Mouse (Mus musculus): ENCODE measurements around the gene Dyrk1a. TPM values are rescaled to one million over a fixed set of nuclear protein-coding genes. Genes with fewer than 3 reads are reported as not detected.

The Dyrk1a gene
- polyA plus RNA-seq, 1 experiment from 2014 or later: 11.6 TPM

GRCm38 (mm10) chr16:94559782-94560181 lies 10.0 kb upstream of the Dyrk1a start:
- H3K4me1 ChIP-seq (replicated peaks): 0 out of 2 replicates have a peak, but pooled peaks cover 3% of the 10 kb centered on the region
- no peaks in the 10 kb centered on the region for H3K9me3 ChIP-seq
- no peaks in the 10 kb centered on the region for H3K27me3 ChIP-seq
- H3K4me2 ChIP-seq: no peak overlapping the region
- no peaks in the 10 kb centered on the region for H3K36me3 ChIP-seq
- ATAC-seq (ENCODE audit: insufficient number of reproducible peaks, insufficient read depth, low FRiP score, low TSS enrichment, low read depth): no peak
- H3K4me3 ChIP-seq (replicated peaks): no peak overlapping the region
- WGBS: 66% methylated on average over 7 of the region's 7 CpGs
- no peak overlapping the region for H3K27ac ChIP-seq
- no peak overlapping the region for H3K9ac ChIP-seq (replicated peaks)

- Histone ChIP-seq H3K27me3 (no peaks in the 10 kb centered on the region), H3K9ac (replicated peaks) (no peak overlapping the region), H3K9me3 (no peaks in the 10 kb centered on the region), H3K36me3 (no peaks in the 10 kb centered on the region), H3K4me3 (replicated peaks) (no peak overlapping the region), H3K4me2 (no peak overlapping the region), H3K27ac (no peak overlapping the region), H3K4me1 (replicated peaks) (0 out of 2 replicates have a peak, but pooled peaks cover 3% of the 10 kb centered on the region)
- no peak for ATAC-seq (ENCODE audit: insufficient number of reproducible peaks, insufficient read depth, low FRiP score, low TSS enrichment, low read depth)
- 86% methylated on average over 5 of the region's 5 CpGs for WGBS
Measured at GRCm38 (mm10) chr16:94560618-94561017, 9.2 kb upstream of the Dyrk1a start.

GRCm38 (mm10) chr16:94566124-94566523 lies 3.7 kb upstream of the Dyrk1a start:
- ATAC-seq (ENCODE audit: insufficient number of reproducible peaks, insufficient read depth, low FRiP score, low TSS enrichment, low read depth): no peak
- WGBS: 61% methylated on average over 8 of the region's 8 CpGs
- H3K4me3 ChIP-seq (replicated peaks): no peak overlapping the region
- no peak overlapping the region for H3K27ac ChIP-seq
- H3K36me3 ChIP-seq: no peaks in the 10 kb centered on the region
- H3K9ac ChIP-seq (replicated peaks): no peak overlapping the region
- peaks cover 7% of the 10 kb centered on the region; the same call in 1 of the 2 replicates for H3K4me1 ChIP-seq (replicated peaks)
- H3K9me3 ChIP-seq: no peaks in the 10 kb centered on the region
- H3K4me2 ChIP-seq: no peak overlapping the region
- no peaks in the 10 kb centered on the region for H3K27me3 ChIP-seq

GRCm38 (mm10) chr16:94566834-94567585 lies 2.8 kb upstream of the Dyrk1a start:
- WGBS: 81% methylated on average over 11 of the region's 11 CpGs
- Histone ChIP-seq H3K4me3 (replicated peaks) (no peak overlapping the region), H3K4me2 (no peak overlapping the region), H3K9me3 (no peaks in the 10 kb centered on the region), H3K36me3 (no peaks in the 10 kb centered on the region), H3K27ac (no peak overlapping the region), H3K4me1 (replicated peaks) (peaks cover 13% of the 10 kb centered on the region), H3K27me3 (no peaks in the 10 kb centered on the region), H3K9ac (replicated peaks) (no peak overlapping the region)
- ATAC-seq (ENCODE audit: insufficient number of reproducible peaks, insufficient read depth, low FRiP score, low TSS enrichment, low read depth): no peak

GRCm38 (mm10) chr16:94567751-94568150 lies 2.1 kb upstream of the Dyrk1a start:
- 67% methylated on average over 5 of the region's 5 CpGs for WGBS
- H3K9me3 ChIP-seq: no peaks in the 10 kb centered on the region
- H3K36me3 ChIP-seq: no peaks in the 10 kb centered on the region
- H3K4me2 ChIP-seq: 0 out of 2 replicates have a peak overlapping the region, but pooled peaks have one; percentile 59
- no peak for ATAC-seq (ENCODE audit: insufficient number of reproducible peaks, insufficient read depth, low FRiP score, low TSS enrichment, low read depth)
- no peak overlapping the region for H3K27ac ChIP-seq
- H3K27me3 ChIP-seq: no peaks in the 10 kb centered on the region
- H3K4me1 ChIP-seq (replicated peaks): peaks cover 19% of the 10 kb centered on the region
- no peak overlapping the region for H3K9ac ChIP-seq (replicated peaks)
- no peak overlapping the region for H3K4me3 ChIP-seq (replicated peaks)

GRCm38 (mm10) chr16:94568335-94569228 lies 1.2 kb upstream of the Dyrk1a start:
- H3K9me3 ChIP-seq: no peaks in the 10 kb centered on the region
- H3K27me3 ChIP-seq: no peaks in the 10 kb centered on the region
- peak overlapping the region; percentile 99 for H3K9ac ChIP-seq (replicated peaks)
- 2% methylated on average over 53 of the region's 53 CpGs for WGBS
- peak overlapping the region; percentile 59 for H3K4me2 ChIP-seq
- ATAC-seq (ENCODE audit: insufficient number of reproducible peaks, insufficient read depth, low FRiP score, low TSS enrichment, low read depth): peak; percentile 88
- peaks cover 25% of the 10 kb centered on the region for H3K4me1 ChIP-seq (replicated peaks)
- H3K4me3 ChIP-seq (replicated peaks): peak overlapping the region; percentile 97
- H3K36me3 ChIP-seq: no peaks in the 10 kb centered on the region
- H3K27ac ChIP-seq: peak overlapping the region; percentile 100

- Histone ChIP-seq H3K4me1 (replicated peaks) (peaks cover 31% of the 10 kb centered on the region), H3K4me3 (replicated peaks) (peak overlapping the region; percentile 97), H3K36me3 (no peaks in the 10 kb centered on the region), H3K27me3 (no peaks in the 10 kb centered on the region), H3K4me2 (peak overlapping the region; percentile 79), H3K9me3 (no peaks in the 10 kb centered on the region), H3K9ac (replicated peaks) (peak overlapping the region; percentile 99), H3K27ac (peak overlapping the region; percentile 100)
- no peak for ATAC-seq (ENCODE audit: insufficient number of reproducible peaks, insufficient read depth, low FRiP score, low TSS enrichment, low read depth)
- WGBS: under 1% methylated on average over 80 of the region's 88 CpGs
Measured at GRCm38 (mm10) chr16:94570361-94571041, 691 bp downstream of the Dyrk1a start.

- Histone ChIP-seq H3K9me3 (no peaks in the 10 kb centered on the region), H3K27ac (peak overlapping the region; percentile 100), H3K36me3 (no peaks in the 10 kb centered on the region), H3K4me1 (replicated peaks) (peaks cover 39% of the 10 kb centered on the region), H3K4me3 (replicated peaks) (peak overlapping the region; percentile 97), H3K27me3 (no peaks in the 10 kb centered on the region), H3K4me2 (peak overlapping the region; percentile 79), H3K9ac (replicated peaks) (peak overlapping the region; percentile 99)
- WGBS: 31% methylated on average over 10 of the region's 10 CpGs
- ATAC-seq (ENCODE audit: insufficient number of reproducible peaks, insufficient read depth, low FRiP score, low TSS enrichment, low read depth): no peak
Measured at GRCm38 (mm10) chr16:94571111-94571993, 1.5 kb downstream of the Dyrk1a start.

- no peak overlapping the region for H3K9ac ChIP-seq (replicated peaks)
- no peak overlapping the region for H3K27ac ChIP-seq
- H3K4me2 ChIP-seq: peak overlapping the region; percentile 31
- H3K36me3 ChIP-seq: no peaks in the 10 kb centered on the region
- 58% methylated on average over 2 of the region's 2 CpGs for WGBS
- no peak overlapping the region for H3K4me3 ChIP-seq (replicated peaks)
- ATAC-seq (ENCODE audit: insufficient number of reproducible peaks, insufficient read depth, low FRiP score, low TSS enrichment, low read depth): no peak
- peaks cover 48% of the 10 kb centered on the region for H3K4me1 ChIP-seq (replicated peaks)
- H3K27me3 ChIP-seq: no peaks in the 10 kb centered on the region
- no peaks in the 10 kb centered on the region for H3K9me3 ChIP-seq
Measured at GRCm38 (mm10) chr16:94572422-94572821, 2.6 kb downstream of the Dyrk1a start.

GRCm38 (mm10) chr16:94574025-94574717 lies 4.4 kb downstream of the Dyrk1a start:
- no peak for ATAC-seq (ENCODE audit: insufficient number of reproducible peaks, insufficient read depth, low FRiP score, low TSS enrichment, low read depth)
- Histone ChIP-seq H3K27ac (no peak overlapping the region), H3K4me2 (no peak overlapping the region), H3K27me3 (no peaks in the 10 kb centered on the region), H3K4me1 (replicated peaks) (peaks cover 52% of the 10 kb centered on the region), H3K4me3 (replicated peaks) (no peak overlapping the region), H3K9ac (replicated peaks) (no peak overlapping the region), H3K36me3 (no peaks in the 10 kb centered on the region), H3K9me3 (no peaks in the 10 kb centered on the region)
- WGBS: 93% methylated on average over 3 of the region's 3 CpGs

Measured in limb, embryonic 12.5 days (tissue).